Mouse (Mus musculus) midbrain, postnatal 0 days (tissue): ENCODE measurements around the gene Rhbdl1. TPM values are rescaled to one million over a fixed set of nuclear protein-coding genes. Genes with fewer than 3 reads are reported as not detected.

ENCODE experiments used
- ATAC-seq: fragments of 200-750 bp; cut with Nextera tagmentation; 2 replicates; pipeline ENCODE4 v1.8.0; 2017; ENCODE audit warnings: moderate number of reproducible peaks, mild to moderate bottlenecking, moderate TSS enrichment, moderate library complexity; ENCODE audit not compliant: low FRiP score
- DNase-seq: peaks from one replicate; pipeline ENCODE4 v3.0.0-alpha.2; 2015; ENCODE audit warnings: low spot score
- H3K27ac ChIP-seq: fragments of 300-500 bp; sonication (generic); 2 replicates; pipeline ENCODE4 v1.5.1; 2014; ENCODE audit warnings: low read depth, mild to moderate bottlenecking, low read length, mixed read lengths
- H3K27me3 ChIP-seq: fragments of 300-500 bp; sonication (generic); 2 replicates; pipeline ENCODE4 v1.6.1; 2014; ENCODE audit warnings: low read length, control low read depth, mixed read lengths; ENCODE audit not compliant: insufficient read depth
- H3K36me3 ChIP-seq: fragments of 300-500 bp; sonication (generic); 2 replicates; pipeline ENCODE4 v1.6.1; 2014; ENCODE audit warnings: low read length, control low read depth, mixed read lengths; ENCODE audit not compliant: insufficient read depth
- H3K4me1 ChIP-seq: fragments of 300-500 bp; sonication (generic); 2 replicates; pipeline ENCODE4 v1.6.1; 2014; ENCODE audit warnings: mild to moderate bottlenecking, control low read depth, antibody characterized with exemption, low read length, mixed read lengths; ENCODE audit not compliant: insufficient read depth
- H3K4me2 ChIP-seq: fragments of 300-500 bp; sonication (generic); 2 replicates; pipeline ENCODE4 v1.6.1; 2014; ENCODE audit warnings: low read depth, mild to moderate bottlenecking, low read length, mixed read lengths; ENCODE audit not compliant: poor library complexity, severe bottlenecking
- H3K4me3 ChIP-seq: fragments of 300-500 bp; sonication (generic); 2 replicates; pipeline ENCODE4 v1.5.1; 2014; ENCODE audit warnings: low read depth, mild to moderate bottlenecking, low read length, moderate library complexity
- H3K9ac ChIP-seq: fragments of 300-500 bp; sonication (generic); replicated peaks from 2 replicates; pipeline ENCODE4 v1.6.1; 2014; ENCODE audit warnings: mild to moderate bottlenecking, low read length, moderate library complexity, mixed read lengths; ENCODE audit not compliant: poor library complexity, severe bottlenecking
- H3K9me3 ChIP-seq: fragments of 300-500 bp; sonication (generic); 2 replicates; pipeline ENCODE4 v1.6.1; 2016; ENCODE audit warnings: low read length, control low read depth
- CTCF ChIP-seq: IDR thresholded peaks from 2 replicates; pipeline ENCODE4 v1.5.1; 2016; ENCODE audit warnings: antibody characterized with exemption, mild to moderate bottlenecking
- WGBS: fragments of 180-500 bp; shearing (Covaris S2); extraction: QIAGEN DNeasy Blood & Tissue Kit; methylation state at CpG from one replicate; pipeline ENCODE4 v1.1.7; 2014; 5-methylcytosine and 5-hydroxymethylcytosine counted together
- polyA plus RNA-seq: library from polyadenylated mRNA; unstranded; fragments of >200 nt; fragmentation: Nextera tagmentation; extraction: Ambion mirVana; gene quantifications from 2 replicates; pipeline ENCODE4 v1.2.1, GENCODE M21; 2015
- total RNA-seq: library from RNA; depleted of rRNA; stranded (reverse); fragments of >200 nt; gene quantifications from 2 replicates; pipeline ENCODE4 v1.2.3, GENCODE M21; 2014

Gene Rhbdl1
- total and polyA plus RNA-seq, 2 experiments from 2014 or later: 97.0 to 168 TPM

GRCm38 (mm10) chr17:25836397-25837075 lies 559 bp downstream of the Rhbdl1 start:
- peak overlapping the region; percentile 41 for H3K4me3 ChIP-seq
- H3K27ac ChIP-seq: peak overlapping the region; percentile 82
- H3K4me2 ChIP-seq: peak overlapping the region; percentile 75
- H3K4me1 ChIP-seq: peaks cover 32% of the 10 kb centered on the region
- no peak for DNase-seq
- no peaks in the 10 kb centered on the region for H3K9me3 ChIP-seq
- WGBS: 21% methylated on average over 23 of the region's 23 CpGs
- ATAC-seq: no peak
- peaks cover 41% of the 10 kb centered on the region for H3K36me3 ChIP-seq
- no peak for TF ChIP-seq CTCF
- H3K9ac ChIP-seq: peak overlapping the region; percentile 81
- H3K27me3 ChIP-seq: no peaks in the 10 kb centered on the region

GRCm38 (mm10) chr17:25835816-25836215 lies 1.3 kb downstream of the Rhbdl1 start:
- H3K27ac ChIP-seq: 0 out of 2 replicates have a peak overlapping the region, but pooled peaks have one; percentile 82
- H3K9me3 ChIP-seq: no peaks in the 10 kb centered on the region
- peak overlapping the region; percentile 75 for H3K4me2 ChIP-seq
- DNase-seq (no peak), ATAC-seq (no peak)
- TF ChIP-seq CTCF: no peak
- peaks cover 41% of the 10 kb centered on the region for H3K36me3 ChIP-seq
- H3K9ac ChIP-seq: peak overlapping the region; percentile 81; the same call in 1 of the 2 replicates
- no peaks in the 10 kb centered on the region for H3K27me3 ChIP-seq
- WGBS: 94% methylated on average over 16 of the region's 16 CpGs
- peak overlapping the region; percentile 41; the same call in 1 of the 2 replicates for H3K4me3 ChIP-seq
- H3K4me1 ChIP-seq: peaks cover 35% of the 10 kb centered on the region

GRCm38 (mm10) chr17:25835301-25835700 lies 1.8 kb downstream of the Rhbdl1 start:
- Histone ChIP-seq H3K9ac (no peak overlapping the region), H3K27ac (no peak overlapping the region), H3K27me3 (no peaks in the 10 kb centered on the region), H3K4me2 (peak overlapping the region; percentile 76), H3K4me1 (peaks cover 35% of the 10 kb centered on the region), H3K36me3 (peaks cover 41% of the 10 kb centered on the region), H3K4me3 (no peak overlapping the region), H3K9me3 (no peaks in the 10 kb centered on the region)
- 92% methylated on average over 7 of the region's 7 CpGs for WGBS
- no peak for ATAC-seq
- no peak for DNase-seq
- TF ChIP-seq CTCF: no peak

- TF ChIP-seq CTCF: no peak
- no peak for DNase-seq
- H3K27ac ChIP-seq: peak overlapping the region; percentile 32; the same call in 1 of the 2 replicates
- peak overlapping the region; percentile 81; the same call in 1 of the 2 replicates for H3K4me3 ChIP-seq
- no peaks in the 10 kb centered on the region for H3K27me3 ChIP-seq
- peaks cover 42% of the 10 kb centered on the region for H3K36me3 ChIP-seq
- peaks cover 40% of the 10 kb centered on the region for H3K4me1 ChIP-seq
- 87% methylated on average over 12 of the region's 12 CpGs for whole genome bisulfite sequencing
- 0 out of 2 replicates have a peak overlapping the region, but pooled peaks have one; percentile 29 for H3K9ac ChIP-seq
- H3K4me2 ChIP-seq: peak overlapping the region; percentile 76
- no peaks in the 10 kb centered on the region for H3K9me3 ChIP-seq
- no peak for ATAC-seq
Measured at GRCm38 (mm10) chr17:25834595-25835222, 2.4 kb downstream of the Rhbdl1 start.

- H3K9ac ChIP-seq: peak overlapping the region; percentile 86
- WGBS: 53% methylated on average over 6 of the region's 6 CpGs
- H3K9me3 ChIP-seq: no peaks in the 10 kb centered on the region
- H3K4me2 ChIP-seq: peak overlapping the region; percentile 76
- peaks cover 36% of the 10 kb centered on the region for H3K36me3 ChIP-seq
- H3K27ac ChIP-seq: peak overlapping the region; percentile 96; the same call in 1 of the 2 replicates
- TF ChIP-seq CTCF: no peak
- no peaks in the 10 kb centered on the region for H3K27me3 ChIP-seq
- H3K4me1 ChIP-seq: peaks cover 43% of the 10 kb centered on the region
- ATAC-seq (no peak), DNase-seq (no peak)
- H3K4me3 ChIP-seq: peak overlapping the region; percentile 81
Measured at GRCm38 (mm10) chr17:25833961-25834594, 3.0 kb downstream of the Rhbdl1 start.
